Mouse (Mus musculus) MEL (cell line): ENCODE measurements around the gene Szrd1. TPM values are rescaled to one million over a fixed set of nuclear protein-coding genes. Genes with fewer than 3 reads are reported as not detected.

Experiments used
- DNase-seq: peaks from one replicate; pipeline ENCODE4 v3.0.0; 2011; ENCODE audit warnings: low read depth, low spot score
- H3K27ac ChIP-seq: 2 replicates; pipeline ENCODE4 v1.5.1; 2012; ENCODE audit warnings: low read depth, mild to moderate bottlenecking, control low read depth, low read length, moderate library complexity; ENCODE audit not compliant: control insufficient read depth
- H3K27me3 ChIP-seq, 2 experiments: fragments of 150-350 bp in 1 of 2; sonication (generic) in 1 of 2; 2 replicates each; pipeline ENCODE4 v1.6.1; 2012; ENCODE audit warnings: low read length in 2 of 2, mild to moderate bottlenecking in 2 of 2, improper control_type of control experiment in 1 of 2, moderate library complexity in 1 of 2; ENCODE audit not compliant: insufficient read depth in 2 of 2, control insufficient read depth in 1 of 2
- H3K36me3 ChIP-seq, 2 experiments: 2 replicates each; pipeline ENCODE4 v1.6.1; 2012 to 2014; ENCODE audit warnings: low read length in 2 of 2, improper control_type of control experiment in 1 of 2, inconsistent platforms in 1 of 2, mild to moderate bottlenecking in 1 of 2; ENCODE audit not compliant: insufficient read depth in 2 of 2, control insufficient read depth in 1 of 2
- H3K4me1 ChIP-seq, 2 experiments: fragments of 150-350 bp in 1 of 2; sonication (generic) in 1 of 2; 2 replicates each; pipeline ENCODE4 v1.6.1; 2012; ENCODE audit warnings: low read length in 2 of 2, improper control_type of control experiment in 1 of 2, mild to moderate bottlenecking in 1 of 2; ENCODE audit not compliant: insufficient read depth in 2 of 2, control insufficient read depth in 1 of 2
- H3K4me3 ChIP-seq, 2 experiments: fragments of 150-350 bp in 1 of 2; sonication (generic) in 1 of 2; 2 replicates each; pipeline ENCODE4 v1.5.1; 2012; ENCODE audit warnings: low read depth in 2 of 2, low read length in 2 of 2, mild to moderate bottlenecking in 2 of 2, moderate library complexity in 2 of 2, control low read depth in 1 of 2, improper control_type of control experiment in 1 of 2; ENCODE audit not compliant: control insufficient read depth in 1 of 2, insufficient read depth in 1 of 2
- H3K79me2 ChIP-seq: 2 replicates; pipeline ENCODE4 v1.6.1; 2012; ENCODE audit warnings: mild to moderate bottlenecking, low read length, moderate library complexity; ENCODE audit not compliant: control insufficient read depth, poor library complexity, insufficient read depth
- H3K9ac ChIP-seq: 2 replicates; pipeline ENCODE4 v1.6.1; 2012; ENCODE audit warnings: low read depth, mild to moderate bottlenecking, control low read depth, low read length, moderate library complexity; ENCODE audit not compliant: control insufficient read depth, poor library complexity, severe bottlenecking
- H3K9me3 ChIP-seq: fragments of 150-350 bp; sonication (generic); replicated peaks from 2 replicates; pipeline ENCODE4 v1.6.1; 2012; ENCODE audit warnings: mild to moderate bottlenecking, low read length, improper control_type of control experiment, moderate library complexity; ENCODE audit not compliant: insufficient read depth
- BHLHE40 ChIP-seq: IDR thresholded peaks from 2 replicates; pipeline ENCODE4 v1.6.1; 2012; ENCODE audit warnings: low read depth, mild to moderate bottlenecking, inconsistent platforms, low read length, improper control_type of control experiment, borderline replicate concordance
- CHD2 ChIP-seq: IDR thresholded peaks from 2 replicates; pipeline ENCODE4 v1.6.1; 2011; ENCODE audit warnings: low read length, improper control_type of control experiment
- CTCF ChIP-seq, 3 experiments: IDR thresholded peaks in 2 of 3; conservative IDR thresholded peaks in 1 of 3; 2 replicates each; pipeline ENCODE4 v1.5.1; 2011 to 2012; ENCODE audit warnings: low read length in 3 of 3, low read depth in 2 of 3, mild to moderate bottlenecking in 2 of 3, improper control_type of control experiment in 1 of 3, inconsistent platforms in 1 of 3, mixed read lengths in 1 of 3, moderate library complexity in 1 of 3; ENCODE audit not compliant: control insufficient read depth in 1 of 3, insufficient read depth in 1 of 3, poor library complexity in 1 of 3, severe bottlenecking in 1 of 3
- E2F4 ChIP-seq: IDR thresholded peaks from 2 replicates; pipeline ENCODE4 v1.6.1; 2011; ENCODE audit warnings: low read depth, low read length, improper control_type of control experiment, borderline replicate concordance
- ELF1 ChIP-seq: IDR thresholded peaks from 2 replicates; pipeline ENCODE4 v1.6.1; 2014; ENCODE audit warnings: low read depth, mild to moderate bottlenecking, inconsistent platforms, low read length, improper control_type of control experiment, moderate library complexity
- ETS1 ChIP-seq: IDR thresholded peaks from 2 replicates; pipeline ENCODE4 v1.6.1; 2012; ENCODE audit warnings: low read depth, mild to moderate bottlenecking, inconsistent platforms, low read length, improper control_type of control experiment, moderate library complexity
- GABPA ChIP-seq: IDR thresholded peaks from 2 replicates; pipeline ENCODE4 v1.6.1; 2012; ENCODE audit warnings: low read depth, mild to moderate bottlenecking, inconsistent platforms, low read length, improper control_type of control experiment, moderate library complexity
- HCFC1 ChIP-seq: IDR thresholded peaks from 2 replicates; pipeline ENCODE4 v1.6.1; 2012; ENCODE audit warnings: low read depth, mild to moderate bottlenecking, inconsistent platforms, low read length, improper control_type of control experiment, moderate library complexity
- KAT2A ChIP-seq: conservative IDR thresholded peaks from 2 replicates; pipeline ENCODE4 v1.6.1; 2012; ENCODE audit warnings: low read depth, low read length, improper control_type of control experiment, inconsistent platforms
- MAFK ChIP-seq: IDR thresholded peaks from 2 replicates; pipeline ENCODE4 v1.6.1; 2011; ENCODE audit warnings: low read depth, mild to moderate bottlenecking, low read length, improper control_type of control experiment, borderline replicate concordance
- MAX ChIP-seq: IDR thresholded peaks from 2 replicates; pipeline ENCODE4 v1.6.1; 2011; ENCODE audit warnings: low read length, improper control_type of control experiment
- MAZ ChIP-seq: IDR thresholded peaks from 2 replicates; pipeline ENCODE4 v1.6.1; 2012; ENCODE audit warnings: low read depth, mild to moderate bottlenecking, inconsistent platforms, low read length, improper control_type of control experiment
- MEF2A ChIP-seq: IDR thresholded peaks from 2 replicates; pipeline ENCODE4 v1.6.1; 2014; ENCODE audit warnings: low read depth, mild to moderate bottlenecking, inconsistent platforms, low read length, improper control_type of control experiment; ENCODE audit not compliant: poor library complexity, insufficient replicate concordance, severe bottlenecking; ENCODE audit errors: extremely low read depth
- MXI1 ChIP-seq: IDR thresholded peaks from 2 replicates; pipeline ENCODE4 v1.6.1; 2011; ENCODE audit warnings: mild to moderate bottlenecking, low read depth, low read length, improper control_type of control experiment
- NRF1 ChIP-seq: IDR thresholded peaks from 2 replicates; pipeline ENCODE4 v1.6.1; 2014; ENCODE audit warnings: low read depth, mild to moderate bottlenecking, inconsistent platforms, low read length, improper control_type of control experiment, moderate library complexity; ENCODE audit not compliant: poor library complexity, insufficient read depth, severe bottlenecking
- POLR2A ChIP-seq, 2 experiments: IDR thresholded peaks; 2 replicates each; pipeline ENCODE4 v1.6.1; 2011 to 2012; ENCODE audit warnings: low read length in 2 of 2, mild to moderate bottlenecking in 2 of 2, control low read depth in 1 of 2, improper control_type of control experiment in 1 of 2, low read depth in 1 of 2, moderate library complexity in 1 of 2; ENCODE audit not compliant: control insufficient read depth in 1 of 2, insufficient read depth in 1 of 2, poor library complexity in 1 of 2
- POLR2AphosphoS2 ChIP-seq: IDR thresholded peaks from 2 replicates; pipeline ENCODE4 v1.6.1; 2011; ENCODE audit warnings: low read length, improper control_type of control experiment
- RAD21 ChIP-seq: IDR thresholded peaks from 2 replicates; pipeline ENCODE4 v1.6.1; 2011; ENCODE audit warnings: mild to moderate bottlenecking, low read depth, low read length, improper control_type of control experiment
- UBTF ChIP-seq: IDR thresholded peaks from 2 replicates; pipeline ENCODE4 v1.6.1; 2012; ENCODE audit warnings: low read depth, mild to moderate bottlenecking, inconsistent platforms, low read length, improper control_type of control experiment, moderate library complexity, borderline replicate concordance; ENCODE audit not compliant: insufficient read depth
- USF1 ChIP-seq: IDR thresholded peaks from 2 replicates; pipeline ENCODE4 v1.6.1; 2014; ENCODE audit warnings: low read depth, mild to moderate bottlenecking, inconsistent platforms, low read length, improper control_type of control experiment, moderate library complexity
- USF2 ChIP-seq, 2 experiments: IDR thresholded peaks; 2 replicates each; pipeline ENCODE4 v1.6.1; 2011 to 2012; ENCODE audit warnings: improper control_type of control experiment in 2 of 2, low read length in 2 of 2, borderline replicate concordance in 1 of 2, inconsistent platforms in 1 of 2, low read depth in 1 of 2, mild to moderate bottlenecking in 1 of 2; ENCODE audit not compliant: insufficient read depth in 1 of 2
- ZC3H11A ChIP-seq: IDR thresholded peaks from 2 replicates; pipeline ENCODE4 v1.6.1; 2012; ENCODE audit warnings: low read depth, mild to moderate bottlenecking, inconsistent platforms, low read length, improper control_type of control experiment
- ZKSCAN1 ChIP-seq: IDR thresholded peaks from 2 replicates; pipeline ENCODE4 v1.6.1; 2012; ENCODE audit warnings: low read depth, mild to moderate bottlenecking, inconsistent platforms, low read length, improper control_type of control experiment, moderate library complexity
- ZMIZ1 ChIP-seq: IDR thresholded peaks from 2 replicates; pipeline ENCODE4 v1.6.1; 2012; ENCODE audit warnings: low read depth, mild to moderate bottlenecking, inconsistent platforms, low read length, improper control_type of control experiment, moderate library complexity
- polyA plus RNA-seq, 2 experiments: library from polyadenylated mRNA; stranded (reverse) in 1 of 2; unstranded in 1 of 2; fragments of >175 nt in 1 of 2; fragments of >200 nt in 1 of 2; gene quantifications; 2 replicates each; pipeline versions ENCODE4 v1.2.1 to v1.2.4; 2012; ENCODE audit warnings: low replicate concordance in 2 of 2, low read depth in 1 of 2; ENCODE audit not compliant: insufficient read length in 2 of 2, insufficient read depth in 1 of 2, missing spikeins in 1 of 2
- total RNA-seq: library from RNA; depleted of rRNA; stranded (reverse); fragments of 300-350 nt; gene quantifications from 2 replicates; pipeline ENCODE4 v1.2.3, GENCODE M21; 2012

Szrd1 gene
- total and polyA plus RNA-seq, 3 experiments: 63.0 to 137 TPM; not detected in 1

DNA sequence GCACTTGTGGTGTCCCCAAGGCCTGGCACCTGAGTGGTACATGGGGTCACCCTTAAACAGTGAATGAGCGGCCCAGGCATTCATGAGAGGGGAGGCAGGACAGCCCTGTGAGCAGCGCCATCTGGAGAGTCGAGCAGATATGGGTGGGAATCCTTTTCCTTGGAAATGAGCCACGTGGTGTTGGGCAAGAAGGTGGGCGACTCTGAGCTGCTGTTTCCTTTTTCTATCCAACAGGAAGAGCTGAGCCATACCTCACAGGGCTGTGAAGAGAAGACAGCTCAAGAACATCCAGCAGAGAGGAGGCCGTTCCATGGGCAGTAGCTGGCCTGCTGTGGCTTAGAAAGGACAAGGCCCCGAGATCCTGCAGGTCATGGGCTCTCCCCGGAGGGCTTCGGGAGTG lies 50.9 kb downstream of the Szrd1 start:
- TF ChIP-seq RAD21: no peak
- no peak for TF ChIP-seq ZMIZ1
- TF ChIP-seq MXI1: no peak
- TF ChIP-seq USF1: no peak
- no peak for TF ChIP-seq E2F4
- TF ChIP-seq UBTF: no peak
- TF ChIP-seq ZC3H11A: no peak
- TF ChIP-seq KAT2A: no peak
- TF ChIP-seq POLR2A (IDR thresholded peaks at IDR 0.05; ENCODE audit: control insufficient read depth in 1 of 2, insufficient read depth in 1 of 2, low read depth in 1 of 2, low read length in 2 of 2, poor library complexity in 1 of 2): no peak
- TF ChIP-seq CTCF (IDR thresholded peaks at IDR 0.05 in 2 of 3, conservative IDR thresholded peaks at IDR 0.05 in 1 of 3; ENCODE audit: control insufficient read depth in 1 of 3, insufficient read depth in 1 of 3, low read depth in 2 of 3, low read length in 3 of 3, poor library complexity in 1 of 3, severe bottlenecking in 1 of 3): no peak
- TF ChIP-seq MAZ: no peak
- TF ChIP-seq BHLHE40: no peak
- no peak for TF ChIP-seq POLR2AphosphoS2
- no peak for TF ChIP-seq HCFC1
- no peak for TF ChIP-seq MAFK
- no peak for TF ChIP-seq MEF2A
- TF ChIP-seq CHD2: no peak
- no peak for TF ChIP-seq NRF1
- no peak for TF ChIP-seq GABPA
- TF ChIP-seq ZKSCAN1: no peak
- H3K4me1 ChIP-seq: no peaks in the 10 kb centered on the region
- no peak overlapping the region for H3K4me3 ChIP-seq
- H3K79me2 ChIP-seq: no peaks in the 10 kb centered on the region
- peaks cover 0 to 4% of the 10 kb centered on the region in 2 experiments; a peak in 3 of 4 replicates for H3K27me3 ChIP-seq
- H3K36me3 ChIP-seq: no peaks in the 10 kb centered on the region
- H3K9ac ChIP-seq: no peak overlapping the region
- no peak for DNase-seq
- H3K9me3 ChIP-seq: no peaks in the 10 kb centered on the region
- H3K27ac ChIP-seq: no peak overlapping the region

DNA sequence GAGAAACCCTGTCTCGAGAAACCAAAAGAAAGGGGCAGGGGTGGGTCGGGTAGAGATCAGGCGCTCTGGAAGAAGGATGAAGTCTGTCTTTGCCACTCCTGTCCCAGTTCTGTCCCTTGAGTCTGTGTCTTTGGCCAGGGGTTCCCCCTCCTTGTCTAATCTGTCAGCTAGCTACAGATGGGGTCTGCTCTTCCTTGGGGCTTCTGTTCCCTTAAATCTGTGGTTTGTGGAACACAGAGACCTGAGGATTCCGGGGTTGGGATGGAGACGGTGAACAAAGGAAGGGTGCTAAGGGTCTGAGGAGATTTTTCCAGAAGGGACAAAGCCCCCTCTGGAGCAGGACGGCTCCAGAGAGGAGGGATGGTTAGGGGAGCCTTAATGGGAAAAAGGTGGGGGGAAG lies 51.5 kb downstream of the Szrd1 start, which contains the start of gene Spata21:
TSS of gene Spata21 (plus strand) at position 301 of the 400 bp plus-strand sequence.
- H3K9ac ChIP-seq: no peak within 1 kb of the TSS
- TF ChIP-seq CHD2: no peak
- no peak for TF ChIP-seq CTCF (IDR thresholded peaks at IDR 0.05 in 2 of 3, conservative IDR thresholded peaks at IDR 0.05 in 1 of 3; ENCODE audit: control insufficient read depth in 1 of 3, insufficient read depth in 1 of 3, low read depth in 2 of 3, low read length in 3 of 3, poor library complexity in 1 of 3, severe bottlenecking in 1 of 3)
- TF ChIP-seq HCFC1: no peak
- no peak for TF ChIP-seq NRF1
- TF ChIP-seq MAX: no peak
- no peak for TF ChIP-seq ETS1
- TF ChIP-seq USF2 (IDR thresholded peaks at IDR 0.05; ENCODE audit: borderline replicate concordance in 1 of 2, insufficient read depth in 1 of 2, low read depth in 1 of 2, low read length in 2 of 2): no peak
- no peak for TF ChIP-seq E2F4
- TF ChIP-seq ELF1: no peak
- TF ChIP-seq GABPA: no peak
- no peak within 1 kb of the TSS for H3K27ac ChIP-seq
- H3K4me3 ChIP-seq: no peak within 1 kb of the TSS
- H3K9me3 ChIP-seq: no peaks in the 10 kb centered on the region
- DNase-seq: no peak
- H3K79me2 ChIP-seq: no peaks in the 10 kb centered on the region
- peaks cover 0 to 4% of the 10 kb centered on the region in 2 experiments; a peak in 3 of 4 replicates for H3K27me3 ChIP-seq
- H3K4me1 ChIP-seq: no peaks in the 10 kb centered on the region
- H3K36me3 ChIP-seq: no peaks in the 10 kb centered on the region
